Mouse (Mus musculus): Measurements from ENCODE around the gene Defb10.
"Not testable (repeated sequence)": the region's sequence is repeated elsewhere in the genome, so short reads cannot be mapped to it uniquely, and the experiment has no call there.

Gene Defb10

GRCm38 (mm10) chr8:21858586-21858985 lies at the start of gene Defb10:
Gene Defb10, plus strand, starts transcription at chr8:21858901.
- DNase-seq (ENCODE audit: low read depth, low spot score), result not testable (repeated sequence)

GRCm38 (mm10) chr8:21885321-21885720 lies 26.6 kb downstream of the Defb10 start, which contains the start of gene Defb9:
Gene Defb9, minus strand, starts transcription at chr8:21885421.
- not testable (repeated sequence) for DNase-seq (ENCODE audit: low read depth, low spot score)

- not testable (repeated sequence) for DNase-seq (ENCODE audit: low read depth, low spot score)
Measured at GRCm38 (mm10) chr8:21906290-21906689, 47.6 kb downstream of the Defb10 start, which contains the start of gene Defb11. Gene Defb11, minus strand, starts transcription at chr8:21906412.

Measured in skeletal muscle tissue, adult 2 months (tissue).